Mouse (Mus musculus) liver, embryonic 11.5 days (tissue): Measurements from ENCODE around the gene Crb3. TPM values are rescaled to one million over a fixed set of nuclear protein-coding genes. Genes with fewer than 3 reads are reported as not detected.
"Not testable (repeated sequence)": the region's sequence is repeated elsewhere in the genome, so short reads cannot be mapped to it uniquely, and the experiment has no call there.

Source experiments
- ATAC-seq: fragments of 200-750 bp; cut with Nextera tagmentation; replicated peaks from 2 replicates; pipeline ENCODE4 v1.8.0; 2017; ENCODE audit warnings: moderate number of reproducible peaks, mild to moderate bottlenecking, moderate TSS enrichment, moderate library complexity; ENCODE audit not compliant: low FRiP score
- DNase-seq: peaks from one replicate; pipeline ENCODE4 v3.0.0-alpha.2; 2017; ENCODE audit warnings: low spot score
- H3K27ac ChIP-seq: fragments of 300-500 bp; sonication (generic); 2 replicates; pipeline ENCODE4 v1.5.1; 2014; ENCODE audit warnings: mild to moderate bottlenecking, low read depth, low read length, control low read depth
- H3K27me3 ChIP-seq: fragments of 300-500 bp; sonication (generic); replicated peaks from 2 replicates; pipeline ENCODE4 v1.6.1; 2014; ENCODE audit warnings: low read length, mixed read lengths; ENCODE audit not compliant: control insufficient read depth, insufficient read depth
- H3K36me3 ChIP-seq: fragments of 300-500 bp; sonication (generic); 2 replicates; pipeline ENCODE4 v1.6.1; 2014; ENCODE audit warnings: mild to moderate bottlenecking, low read length, moderate library complexity, mixed read lengths; ENCODE audit not compliant: control insufficient read depth, insufficient read depth
- H3K4me1 ChIP-seq: fragments of 300-500 bp; sonication (generic); replicated peaks from 2 replicates; pipeline ENCODE4 v1.6.1; 2014; ENCODE audit warnings: low read length, mixed read lengths; ENCODE audit not compliant: control insufficient read depth, insufficient read depth
- H3K4me2 ChIP-seq: fragments of 300-500 bp; sonication (generic); 2 replicates; pipeline ENCODE4 v1.6.1; 2014; ENCODE audit warnings: mild to moderate bottlenecking, control low read depth, moderate library complexity
- H3K4me3 ChIP-seq: fragments of 300-500 bp; sonication (generic); 2 replicates; pipeline ENCODE4 v1.5.1; 2014; ENCODE audit warnings: low read depth, low read length, control low read depth
- H3K9ac ChIP-seq: fragments of 300-500 bp; sonication (generic); 2 replicates; pipeline ENCODE4 v1.6.1; 2014; ENCODE audit warnings: low read depth, low read length, control low read depth
- H3K9me3 ChIP-seq: fragments of 300-500 bp; sonication (generic); 2 replicates; pipeline ENCODE4 v1.6.1; 2016; ENCODE audit warnings: low read length, inconsistent platforms, mixed read lengths; ENCODE audit not compliant: control insufficient read depth
- WGBS: fragments of 180-500 bp; shearing (Covaris S2); extraction: QIAGEN DNeasy Blood & Tissue Kit; methylation state at CpG from one replicate; pipeline ENCODE4 v1.1.7; 2014; 5-methylcytosine and 5-hydroxymethylcytosine counted together
- polyA plus RNA-seq: library from polyadenylated mRNA; unstranded; fragments of >200 nt; fragmentation: Nextera tagmentation; extraction: Ambion mirVana; gene quantifications from 2 replicates; pipeline ENCODE4 v1.2.1, GENCODE M21; 2014

The Crb3 gene
- polyA plus RNA-seq, 1 experiment from 2014 or later = 3.4 TPM

DNA sequence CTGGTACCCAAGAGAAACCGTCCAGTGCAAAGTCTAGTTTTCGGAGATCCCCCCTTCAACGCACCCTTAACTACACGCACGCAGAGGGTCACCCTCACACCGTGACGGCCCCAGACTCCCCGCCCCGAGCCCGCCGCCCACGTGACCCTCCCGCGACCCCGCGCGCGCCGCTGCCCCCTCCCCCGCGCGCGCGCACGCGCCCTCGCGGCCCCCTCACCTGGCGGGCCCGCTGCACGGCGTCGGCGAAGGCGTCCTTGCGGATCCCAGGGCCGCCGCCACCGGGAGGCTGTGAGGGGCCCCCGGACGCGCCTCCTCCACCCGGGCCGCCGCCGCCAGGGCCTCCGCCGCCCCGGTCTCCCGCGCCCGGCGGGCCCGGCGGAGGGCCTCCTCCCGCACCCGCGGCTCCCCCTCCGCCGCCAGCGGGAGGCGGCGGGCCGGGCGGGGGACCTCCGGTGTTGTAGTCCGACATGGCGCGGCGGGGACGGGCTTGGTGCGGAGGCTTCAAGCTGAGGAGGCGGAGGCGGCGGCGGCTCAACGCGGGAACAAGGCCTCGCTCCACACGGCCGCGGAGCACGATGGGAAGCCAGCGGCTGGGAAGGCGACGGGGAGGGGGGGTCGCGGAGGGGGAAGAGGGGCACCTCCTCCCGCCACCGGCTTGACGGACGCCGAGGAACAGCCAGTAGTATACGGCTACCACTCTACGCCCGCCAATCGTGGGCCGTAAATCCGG is 27.8 kb upstream of the Crb3 start, which contains the start of gene Khsrp:
Gene Khsrp, minus strand, starts transcription at position 592 of the 730 bp plus-strand sequence.
- Histone ChIP-seq H3K27me3 (no peaks in the 10 kb centered on the region), H3K36me3 (peaks cover 26% of the 10 kb centered on the region), H3K4me3 (peak within 1 kb of the TSS; percentile 99), H3K9ac (peak within 1 kb of the TSS; percentile 100), H3K9me3 (no peaks in the 10 kb centered on the region), H3K27ac (peak within 1 kb of the TSS; percentile 98), H3K4me1 (peaks cover 21% of the 10 kb centered on the region), H3K4me2 (peak within 1 kb of the TSS; percentile 96)
- ATAC-seq = no peak
- DNase-seq = peak; percentile 64
- under 1% methylated on average over 93 of the region's 99 CpGs for WGBS

DNA sequence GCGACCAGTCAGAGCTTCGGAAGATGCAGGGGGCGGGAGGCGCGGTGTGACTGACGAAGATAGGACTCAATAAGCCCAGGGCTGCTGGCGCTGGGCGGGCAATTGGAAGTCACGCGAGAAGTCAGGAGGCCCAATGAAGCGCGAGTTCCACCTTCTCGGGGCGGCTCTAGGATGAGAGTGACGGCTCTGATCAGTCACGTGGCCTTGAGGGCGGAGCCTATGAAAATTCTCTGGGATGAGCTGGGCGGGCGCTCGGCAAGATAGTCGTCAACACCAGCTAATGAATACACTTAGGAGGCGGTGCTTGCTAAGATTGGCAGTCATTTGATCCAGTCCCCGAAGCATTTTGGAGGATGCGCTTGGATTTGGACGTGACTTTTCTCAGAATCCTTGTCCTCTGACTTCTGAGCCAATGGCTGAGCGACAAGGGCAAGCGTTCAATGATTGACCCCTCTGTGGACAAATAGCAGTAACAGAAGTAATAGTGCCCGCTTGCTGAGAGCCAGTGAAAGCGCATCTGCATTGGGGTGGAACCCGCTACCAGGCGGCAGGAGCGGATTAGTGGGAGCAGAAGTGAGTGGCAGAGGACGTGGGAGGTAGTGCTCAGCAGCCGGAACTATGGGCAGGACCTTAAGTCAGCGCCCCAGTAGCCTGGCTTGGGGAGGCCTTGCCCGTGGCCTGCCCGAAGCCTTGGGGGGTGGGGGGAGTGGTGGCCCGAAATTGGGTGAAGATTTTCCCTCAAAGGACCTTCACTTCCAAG is 27.1 kb upstream of the Crb3 start:
- Histone ChIP-seq H3K9ac (peak overlapping the region; percentile 70), H3K4me1 (peaks cover 21% of the 10 kb centered on the region), H3K27me3 (no peaks in the 10 kb centered on the region), H3K4me2 (peak overlapping the region; percentile 78), H3K9me3 (no peaks in the 10 kb centered on the region), H3K4me3 (peak overlapping the region; percentile 99), H3K36me3 (peaks cover 19% of the 10 kb centered on the region), H3K27ac (peak overlapping the region; percentile 98)
- WGBS = under 1% methylated on average over 38 of the region's 38 CpGs
- ATAC-seq = peak; percentile 91
- DNase-seq = peak; percentile 96

DNA sequence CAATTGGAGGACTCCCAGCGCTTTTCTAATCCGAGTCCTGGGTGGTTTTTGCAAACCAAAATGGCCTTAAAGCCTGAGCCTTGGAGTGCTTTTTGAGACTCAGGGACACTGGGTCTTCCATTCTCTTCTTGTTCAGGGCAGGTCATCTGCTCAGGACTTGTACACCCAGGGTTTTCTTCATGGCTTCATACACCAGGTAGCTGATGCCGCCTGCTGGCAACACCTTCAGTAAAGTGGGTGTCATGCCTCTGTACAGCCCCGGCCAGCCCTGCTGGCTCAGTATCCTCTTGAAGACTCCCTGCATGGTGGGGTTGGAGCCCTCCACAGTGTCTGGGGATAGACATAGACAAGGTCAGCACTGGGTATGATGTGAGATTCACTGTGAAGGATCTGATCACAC is 26.1 kb upstream of the Crb3 start:
- H3K4me3 ChIP-seq = no peak overlapping the region
- H3K9ac ChIP-seq = no peak overlapping the region; the same call in 1 of the 2 replicates

DNA sequence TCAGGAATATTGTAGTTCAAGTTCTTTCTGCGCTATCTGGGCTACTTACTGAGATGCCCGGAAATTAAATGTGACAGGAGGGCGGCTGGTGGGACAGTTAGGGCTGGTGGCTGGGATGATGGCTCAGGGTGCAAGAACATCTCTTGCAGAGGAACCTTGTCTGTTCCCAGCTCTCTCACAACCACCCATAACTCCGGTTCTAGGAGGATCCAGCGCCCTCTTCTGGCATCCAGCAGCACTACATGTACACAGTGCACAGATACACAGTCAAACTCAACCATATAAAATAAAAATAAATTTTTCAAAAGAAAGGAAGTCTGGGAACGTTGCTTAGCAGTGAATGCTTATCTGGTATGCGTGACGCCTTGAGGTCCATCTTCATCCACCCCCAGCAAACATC is 19.9 kb upstream of the Crb3 start:
- H3K4me2 ChIP-seq = no peak overlapping the region
- H3K27ac ChIP-seq = no peak overlapping the region
- no peak for DNase-seq
- H3K9me3 ChIP-seq = no peaks in the 10 kb centered on the region
- H3K9ac ChIP-seq = no peak overlapping the region
- no peak overlapping the region for H3K4me3 ChIP-seq
- H3K36me3 ChIP-seq = no peaks in the 10 kb centered on the region
- H3K27me3 ChIP-seq = no peaks in the 10 kb centered on the region; the same call in 1 of the 2 replicates
- WGBS = 37% methylated on average over 8 of the region's 8 CpGs
- no peaks in the 10 kb centered on the region for H3K4me1 ChIP-seq
- ATAC-seq = no peak

More for the DNA sequence above, 26.1 kb upstream of the Crb3 start:
- 85% methylated on average over 4 of the region's 4 CpGs for WGBS
- Histone ChIP-seq H3K27me3 (no peaks in the 10 kb centered on the region; the same call in 1 of the 2 replicates), H3K9me3 (no peaks in the 10 kb centered on the region), H3K27ac (no peak overlapping the region), H3K36me3 (peaks cover 11% of the 10 kb centered on the region), H3K4me1 (peaks cover 14% of the 10 kb centered on the region), H3K4me2 (peak overlapping the region; percentile 78)
- ATAC-seq (no peak), DNase-seq (no peak)

DNA sequence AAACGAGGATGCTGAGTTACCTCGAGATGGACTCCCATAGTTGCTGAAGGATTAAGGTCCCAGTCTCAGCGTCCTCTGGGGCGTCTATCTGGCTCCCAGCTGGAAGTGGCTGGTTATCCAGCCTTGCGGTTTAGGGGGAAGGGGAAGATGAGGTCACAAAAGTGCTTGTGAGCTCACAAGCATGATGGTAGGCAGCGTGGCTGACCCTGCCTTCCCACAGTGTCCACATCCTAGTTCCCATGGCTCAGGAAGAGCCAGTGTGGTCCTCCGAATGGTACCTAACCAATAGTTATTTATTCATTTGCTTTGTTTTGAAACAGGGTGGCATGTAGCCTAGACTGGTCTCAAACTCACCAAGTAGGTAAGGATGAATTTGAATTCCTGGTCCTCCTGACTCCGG is 17.4 kb upstream of the Crb3 start, which contains the start of gene Slc25a41:
Gene Slc25a41, minus strand, starts transcription at position 101 of the 400 bp plus-strand sequence.
- Histone ChIP-seq H3K27me3 (no peaks in the 10 kb centered on the region; the same call in 1 of the 2 replicates), H3K27ac (no peak within 1 kb of the TSS), H3K9me3 (no peaks in the 10 kb centered on the region), H3K4me1 (no peaks in the 10 kb centered on the region), H3K4me2 (no peak within 1 kb of the TSS), H3K9ac (no peak within 1 kb of the TSS), H3K36me3 (no peaks in the 10 kb centered on the region), H3K4me3 (no peak within 1 kb of the TSS)
- DNase-seq (no peak), ATAC-seq (no peak)
- 59% methylated on average over 8 of the region's 8 CpGs for WGBS

DNA sequence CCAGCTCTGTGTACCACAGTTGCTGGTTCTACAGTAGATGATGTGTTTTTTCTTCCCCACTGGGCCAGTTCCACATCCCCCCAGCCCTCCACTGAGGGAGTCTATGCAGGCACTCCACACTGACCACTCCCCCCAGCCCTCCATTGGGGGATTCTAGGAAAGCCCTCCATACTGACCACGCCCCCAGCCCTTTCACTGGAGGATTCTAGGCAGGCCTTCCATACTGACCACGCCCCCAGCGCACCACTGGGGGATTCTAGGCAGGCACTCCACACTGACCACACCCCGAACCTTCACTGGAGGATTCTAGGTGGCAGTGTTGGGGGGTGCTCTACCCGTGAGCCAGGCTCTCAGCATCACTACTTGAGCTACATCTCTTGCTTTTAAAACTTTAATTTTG is 11.5 kb upstream of the Crb3 start:
- Histone ChIP-seq H3K36me3 (0 out of 2 replicates have a peak, but pooled peaks cover 1% of the 10 kb centered on the region), H3K4me2 (no peak overlapping the region), H3K4me1 (no peaks in the 10 kb centered on the region), H3K27ac (no peak overlapping the region), H3K4me3 (no peak overlapping the region), H3K27me3 (no peaks in the 10 kb centered on the region), H3K9me3 (no peaks in the 10 kb centered on the region), H3K9ac (no peak overlapping the region)
- no peak for DNase-seq
- peak; percentile 21; the same call in 1 of the 2 replicates for ATAC-seq
- WGBS = 30% methylated on average over 5 of the region's 5 CpGs

DNA sequence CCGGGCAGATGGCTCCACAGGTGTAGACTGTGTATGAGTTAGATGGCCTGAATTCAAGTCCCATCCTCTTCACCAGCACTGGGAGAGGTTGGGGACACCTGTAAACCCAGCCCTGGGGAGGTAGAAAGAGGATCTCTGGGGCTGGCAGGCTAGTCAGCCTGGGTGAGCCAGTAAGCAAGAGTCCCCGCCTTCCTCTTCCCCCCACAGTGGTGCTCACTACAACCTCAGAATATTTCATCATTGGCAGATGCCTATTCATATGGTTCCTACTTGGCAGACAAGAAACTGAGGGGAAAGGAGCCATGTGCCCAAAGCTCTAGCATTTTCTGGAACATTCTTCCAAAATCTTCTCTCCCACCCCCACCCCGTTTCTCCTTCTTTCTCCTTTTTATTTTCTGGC is 10.1 kb upstream of the Crb3 start:
- DNase-seq (no peak), ATAC-seq (no peak)
- no peak overlapping the region for H3K27ac ChIP-seq
- H3K27me3 ChIP-seq = no peaks in the 10 kb centered on the region
- no peak overlapping the region for H3K4me3 ChIP-seq
- no peaks in the 10 kb centered on the region for H3K9me3 ChIP-seq
- 0 out of 2 replicates have a peak, but pooled peaks cover 4% of the 10 kb centered on the region for H3K36me3 ChIP-seq
- no peak overlapping the region for H3K4me2 ChIP-seq
- H3K4me1 ChIP-seq = no peaks in the 10 kb centered on the region
- WGBS = 88% methylated on average over 3 of the region's 3 CpGs
- no peak overlapping the region for H3K9ac ChIP-seq

DNA sequence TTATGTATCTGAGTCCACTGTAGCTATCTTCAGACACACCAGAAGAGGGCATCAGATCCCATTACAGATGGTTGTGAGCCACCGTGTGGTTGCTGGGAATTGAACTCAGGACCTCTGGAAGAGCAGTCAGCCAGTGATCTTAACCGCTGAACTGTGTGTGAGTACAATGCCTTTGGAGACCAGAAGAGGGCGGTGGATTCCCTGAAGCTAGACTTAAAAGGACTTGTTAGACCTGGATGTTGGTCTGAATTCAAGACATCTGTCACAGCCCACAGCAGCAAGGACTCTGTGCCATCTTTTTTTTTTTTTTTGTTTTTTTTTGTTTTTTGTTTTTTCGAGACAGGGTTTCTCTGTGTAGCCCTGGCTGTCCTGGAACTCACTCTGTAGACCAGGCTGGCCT is 7.2 kb upstream of the Crb3 start:
- not testable (repeated sequence) for H3K4me3 ChIP-seq
- WGBS = 60% methylated on average over 4 of the region's 4 CpGs

More for the DNA sequence above, 7.2 kb upstream of the Crb3 start:
- not testable (repeated sequence) for DNase-seq, H3K4me1 ChIP-seq, H3K9ac ChIP-seq, H3K4me2 ChIP-seq, H3K27me3 ChIP-seq, H3K36me3 ChIP-seq, H3K9me3 ChIP-seq, ATAC-seq, H3K27ac ChIP-seq
